Mouse (Mus musculus) MEL (cell line): ENCODE results near the gene 4932414N04Rik. TPM values are rescaled to one million over a fixed set of nuclear protein-coding genes. Genes with fewer than 3 reads are reported as not detected.

Source experiments
- DNase-seq: peaks from one replicate; pipeline ENCODE4 v3.0.0; 2011; ENCODE audit warnings: low read depth, low spot score
- H3K27ac ChIP-seq: 2 replicates; pipeline ENCODE4 v1.5.1; 2012; ENCODE audit warnings: low read depth, mild to moderate bottlenecking, control low read depth, low read length, moderate library complexity; ENCODE audit not compliant: control insufficient read depth
- H3K27me3 ChIP-seq, 2 experiments: fragments of 150-350 bp in 1 of 2; sonication (generic) in 1 of 2; 2 replicates each; pipeline ENCODE4 v1.6.1; 2012; ENCODE audit warnings: low read length in 2 of 2, mild to moderate bottlenecking in 2 of 2, improper control_type of control experiment in 1 of 2, moderate library complexity in 1 of 2; ENCODE audit not compliant: insufficient read depth in 2 of 2, control insufficient read depth in 1 of 2
- H3K36me3 ChIP-seq, 2 experiments: 2 replicates each; pipeline ENCODE4 v1.6.1; 2012 to 2014; ENCODE audit warnings: low read length in 2 of 2, improper control_type of control experiment in 1 of 2, inconsistent platforms in 1 of 2, mild to moderate bottlenecking in 1 of 2; ENCODE audit not compliant: insufficient read depth in 2 of 2, control insufficient read depth in 1 of 2
- H3K4me1 ChIP-seq, 2 experiments: fragments of 150-350 bp in 1 of 2; sonication (generic) in 1 of 2; 2 replicates each; pipeline ENCODE4 v1.6.1; 2012; ENCODE audit warnings: low read length in 2 of 2, improper control_type of control experiment in 1 of 2, mild to moderate bottlenecking in 1 of 2; ENCODE audit not compliant: insufficient read depth in 2 of 2, control insufficient read depth in 1 of 2
- H3K4me3 ChIP-seq, 2 experiments: fragments of 150-350 bp in 1 of 2; sonication (generic) in 1 of 2; 2 replicates each; pipeline ENCODE4 v1.5.1; 2012; ENCODE audit warnings: low read depth in 2 of 2, low read length in 2 of 2, mild to moderate bottlenecking in 2 of 2, moderate library complexity in 2 of 2, control low read depth in 1 of 2, improper control_type of control experiment in 1 of 2; ENCODE audit not compliant: control insufficient read depth in 1 of 2, insufficient read depth in 1 of 2
- H3K79me2 ChIP-seq: 2 replicates; pipeline ENCODE4 v1.6.1; 2012; ENCODE audit warnings: mild to moderate bottlenecking, low read length, moderate library complexity; ENCODE audit not compliant: control insufficient read depth, poor library complexity, insufficient read depth
- H3K9ac ChIP-seq: 2 replicates; pipeline ENCODE4 v1.6.1; 2012; ENCODE audit warnings: low read depth, mild to moderate bottlenecking, control low read depth, low read length, moderate library complexity; ENCODE audit not compliant: control insufficient read depth, poor library complexity, severe bottlenecking
- H3K9me3 ChIP-seq: fragments of 150-350 bp; sonication (generic); replicated peaks from 2 replicates; pipeline ENCODE4 v1.6.1; 2012; ENCODE audit warnings: mild to moderate bottlenecking, low read length, improper control_type of control experiment, moderate library complexity; ENCODE audit not compliant: insufficient read depth
- CTCF ChIP-seq, 3 experiments: IDR thresholded peaks in 2 of 3; conservative IDR thresholded peaks in 1 of 3; 2 replicates each; pipeline ENCODE4 v1.5.1; 2011 to 2012; ENCODE audit warnings: low read length in 3 of 3, low read depth in 2 of 3, mild to moderate bottlenecking in 2 of 3, improper control_type of control experiment in 1 of 3, inconsistent platforms in 1 of 3, mixed read lengths in 1 of 3, moderate library complexity in 1 of 3; ENCODE audit not compliant: control insufficient read depth in 1 of 3, insufficient read depth in 1 of 3, poor library complexity in 1 of 3, severe bottlenecking in 1 of 3
- E2F4 ChIP-seq: IDR thresholded peaks from 2 replicates; pipeline ENCODE4 v1.6.1; 2011; ENCODE audit warnings: low read depth, low read length, improper control_type of control experiment, borderline replicate concordance
- GABPA ChIP-seq: IDR thresholded peaks from 2 replicates; pipeline ENCODE4 v1.6.1; 2012; ENCODE audit warnings: low read depth, mild to moderate bottlenecking, inconsistent platforms, low read length, improper control_type of control experiment, moderate library complexity
- HCFC1 ChIP-seq: IDR thresholded peaks from 2 replicates; pipeline ENCODE4 v1.6.1; 2012; ENCODE audit warnings: low read depth, mild to moderate bottlenecking, inconsistent platforms, low read length, improper control_type of control experiment, moderate library complexity
- KAT2A ChIP-seq: conservative IDR thresholded peaks from 2 replicates; pipeline ENCODE4 v1.6.1; 2012; ENCODE audit warnings: low read depth, low read length, improper control_type of control experiment, inconsistent platforms
- MAX ChIP-seq: IDR thresholded peaks from 2 replicates; pipeline ENCODE4 v1.6.1; 2011; ENCODE audit warnings: low read length, improper control_type of control experiment
- MAZ ChIP-seq: IDR thresholded peaks from 2 replicates; pipeline ENCODE4 v1.6.1; 2012; ENCODE audit warnings: low read depth, mild to moderate bottlenecking, inconsistent platforms, low read length, improper control_type of control experiment
- MYC ChIP-seq: IDR thresholded peaks from 2 replicates; pipeline ENCODE4 v1.6.1; 2011; ENCODE audit warnings: low read depth, mild to moderate bottlenecking, low read length, improper control_type of control experiment, moderate library complexity
- POLR2AphosphoS2 ChIP-seq: IDR thresholded peaks from 2 replicates; pipeline ENCODE4 v1.6.1; 2011; ENCODE audit warnings: low read length, improper control_type of control experiment
- RCOR1 ChIP-seq: IDR thresholded peaks from 2 replicates; pipeline ENCODE4 v1.6.1; 2012; ENCODE audit warnings: low read depth, mild to moderate bottlenecking, inconsistent platforms, low read length, improper control_type of control experiment
- ZC3H11A ChIP-seq: IDR thresholded peaks from 2 replicates; pipeline ENCODE4 v1.6.1; 2012; ENCODE audit warnings: low read depth, mild to moderate bottlenecking, inconsistent platforms, low read length, improper control_type of control experiment
- ZNF384 ChIP-seq: IDR thresholded peaks from 2 replicates; pipeline ENCODE4 v1.6.1; 2012; ENCODE audit warnings: low read depth, mild to moderate bottlenecking, inconsistent platforms, low read length, improper control_type of control experiment
- polyA plus RNA-seq, 2 experiments: library from polyadenylated mRNA; stranded (reverse) in 1 of 2; unstranded in 1 of 2; fragments of >175 nt in 1 of 2; fragments of >200 nt in 1 of 2; gene quantifications; 2 replicates each; pipeline versions ENCODE4 v1.2.1 to v1.2.4; 2012; ENCODE audit warnings: low replicate concordance in 2 of 2, low read depth in 1 of 2; ENCODE audit not compliant: insufficient read length in 2 of 2, insufficient read depth in 1 of 2, missing spikeins in 1 of 2
- total RNA-seq: library from RNA; depleted of rRNA; stranded (reverse); fragments of 300-350 nt; gene quantifications from 2 replicates; pipeline ENCODE4 v1.2.3, GENCODE M21; 2012; rRNA removed

4932414N04Rik gene
- total and polyA plus RNA-seq, 3 experiments, result not detected

- TF ChIP-seq MYC (no peak), GABPA (no peak), ZNF384 (no peak), HCFC1 (no peak)
- no peaks in the 10 kb centered on the region for H3K4me1 ChIP-seq
- DNase-seq, result no peak
- H3K4me3 ChIP-seq, result no peak overlapping the region
- H3K27me3 ChIP-seq, result no peaks in the 10 kb centered on the region
- H3K9ac ChIP-seq, result no peak overlapping the region
- H3K27ac ChIP-seq, result no peak overlapping the region
- H3K36me3 ChIP-seq, result no peaks in the 10 kb centered on the region
- H3K9me3 ChIP-seq, result no peaks in the 10 kb centered on the region
- no peaks in the 10 kb centered on the region for H3K79me2 ChIP-seq
Measured at GRCm38 (mm10) chr2:68796011-68796775, 139.9 kb downstream of the 4932414N04Rik start.

- Histone ChIP-seq H3K9ac (no peak overlapping the region), H3K9me3 (no peaks in the 10 kb centered on the region), H3K27ac (no peak overlapping the region), H3K4me1 (no peaks in the 10 kb centered on the region), H3K27me3 (no peaks in the 10 kb centered on the region), H3K4me3 (no peak overlapping the region), H3K79me2 (no peaks in the 10 kb centered on the region), H3K36me3 (no peaks in the 10 kb centered on the region)
- no peak for DNase-seq
- TF ChIP-seq MAX, result no peak
- TF ChIP-seq ZC3H11A, result no peak
- TF ChIP-seq MAZ, result no peak
- TF ChIP-seq E2F4, result no peak
- TF ChIP-seq POLR2AphosphoS2, result no peak
- TF ChIP-seq RCOR1, result no peak
- no peak for TF ChIP-seq CTCF (IDR thresholded peaks at IDR 0.05 in 2 of 3, conservative IDR thresholded peaks at IDR 0.05 in 1 of 3; ENCODE audit: control insufficient read depth in 1 of 3, insufficient read depth in 1 of 3, low read depth in 2 of 3, low read length in 3 of 3, poor library complexity in 1 of 3, severe bottlenecking in 1 of 3)
- TF ChIP-seq KAT2A, result no peak
Measured at GRCm38 (mm10) chr2:68797106-68797505, 140.8 kb downstream of the 4932414N04Rik start.

Other genes starting within 250 kb of the 4932414N04Rik start
- not detected in 2 replicates for gene Stk39, start 184.2 kb upstream of the 4932414N04Rik start, total RNA-seq
- gene Stk39, start 184.2 kb upstream of the 4932414N04Rik start, polyA plus RNA-seq, result not detected
- not detected in 2 replicates for gene 4933409G03Rik, start 74.1 kb upstream of the 4932414N04Rik start, total RNA-seq
- not detected for gene 4933409G03Rik, start 74.1 kb upstream of the 4932414N04Rik start, polyA plus RNA-seq
- not detected in 2 replicates for gene Cers6, start 205.0 kb downstream of the 4932414N04Rik start, total RNA-seq
- gene Cers6, start 205.0 kb downstream of the 4932414N04Rik start, polyA plus RNA-seq, result not detected